23 mouse cellular contexts compared by ENCODE assay signal in the genomic region with DNA sequence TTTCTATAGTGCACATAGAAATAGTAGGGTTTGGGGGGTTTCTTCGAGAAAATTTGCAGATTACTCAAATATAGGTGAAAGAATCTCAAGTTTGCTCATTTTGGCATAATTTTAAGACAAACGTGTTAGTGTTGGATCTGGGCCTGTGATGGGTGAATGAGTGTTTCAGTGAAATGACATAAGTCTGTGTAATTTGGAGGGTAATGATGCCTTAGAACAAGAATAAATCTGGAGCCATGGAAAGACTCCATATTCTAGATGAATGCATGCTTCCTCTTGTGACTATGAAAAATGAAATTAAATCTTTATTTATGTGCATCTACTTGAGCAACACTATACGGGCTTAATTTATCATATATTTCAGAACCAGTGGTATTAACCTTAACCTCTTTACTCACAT. TPM values are rescaled to one million over a fixed set of nuclear protein-coding genes. Genes with fewer than 3 reads are reported as not detected.
A peak's percentile ranks its signal among the peaks of the same experiment; 100 is the strongest.
DNase-seq lines count a peak whose midpoint lies in the region; ATAC-seq and TF ChIP-seq lines count a peak whose summit lies in the region.
"Had no signal": no experiment of that assay in that cellular context is flagged by ENCODE, and none has a peak within 500 bp of the region (broad histone marks: within the 10 kb centered on the region; RNA-seq: fewer than 3 reads in every experiment).

No protein-coding gene starts in this region.

- no peaks in the 10 kb centered on the region for H3K9me3 ChIP-seq in forebrain, embryonic 16.5 days (ENCODE audit: control insufficient read depth, low read length)
- H3K9me3 ChIP-seq in forebrain, embryonic 12.5 days: no peaks in the 10 kb centered on the region
- H3K9me3 ChIP-seq: heart, embryonic 10.5 days; hindbrain, embryonic 12.5 days; hindbrain, embryonic 15.5 days had no signal

- peaks cover 22% of the 10 kb centered on the region; the same call in 1 of the 2 replicates for H3K79me2 ChIP-seq in liver, adult 2 months (ENCODE audit: control insufficient read depth, insufficient read depth, low read length)

- peaks cover 11% of the 10 kb centered on the region for H3K4me1 ChIP-seq in forebrain, embryonic 16.5 days (replicated peaks; ENCODE audit: control insufficient read depth, insufficient read depth, low read length)
- peaks cover 6% of the 10 kb centered on the region; the same call in 1 of the 2 replicates for H3K4me1 ChIP-seq in forebrain, embryonic 12.5 days
- H3K4me1 ChIP-seq in liver, adult 2 months (ENCODE audit: control insufficient read depth, insufficient read depth, low read length): peaks cover 44% of the 10 kb centered on the region
- peaks cover 24% of the 10 kb centered on the region for H3K4me1 ChIP-seq in brown adipose tissue, adult 24 weeks (ENCODE audit: control insufficient read depth, insufficient read depth, insufficient read length, low read length)
- H3K4me1 ChIP-seq: hindbrain, embryonic 12.5 days had no signal

- no peak overlapping the region for H3K9ac ChIP-seq in forebrain, embryonic 16.5 days (replicated peaks; ENCODE audit: low read depth, low read length)
- H3K9ac ChIP-seq in forebrain, embryonic 12.5 days: no peak overlapping the region
- H3K9ac ChIP-seq in liver, adult 2 months (ENCODE audit: low read depth, low read length): no peak overlapping the region
- H3K9ac ChIP-seq: hindbrain, embryonic 12.5 days; hindbrain, embryonic 15.5 days had no signal

- TF ChIP-seq POLR2A in liver, adult 2 months (IDR thresholded peaks at IDR 0.05; ENCODE audit: extremely low read depth, insufficient read depth, low read length): no peak
- no peak for TF ChIP-seq POLR2A in brain, embryonic 14.5 days (IDR thresholded peaks at IDR 0.05; ENCODE audit: borderline replicate concordance, extremely low read depth, insufficient read depth, insufficient read length, poor library complexity, severe bottlenecking)

- WGBS in forebrain, embryonic 16.5 days: 64% methylated on average over 3 of the region's 3 CpGs
- 84% methylated on average over 3 of the region's 3 CpGs for WGBS in forebrain, embryonic 12.5 days
- 64% methylated on average over 3 of the region's 3 CpGs for WGBS in liver, adult 2 months

- no peak for TF ChIP-seq CTCF in liver, adult 2 months (IDR thresholded peaks at IDR 0.05; ENCODE audit: low read depth, low read length)
- no peak for TF ChIP-seq CTCF in brain, embryonic 14.5 days (IDR thresholded peaks at IDR 0.05; ENCODE audit: borderline replicate concordance, extremely low read depth, insufficient read depth, insufficient read length)

- H3K36me3 ChIP-seq in forebrain, embryonic 16.5 days (ENCODE audit: control insufficient read depth, insufficient read depth): no peaks in the 10 kb centered on the region
- 0 out of 2 replicates have a peak, but pooled peaks cover 3% of the 10 kb centered on the region for H3K36me3 ChIP-seq in forebrain, embryonic 12.5 days (replicated peaks)
- peaks cover under 1% of the 10 kb centered on the region; the same call in 1 of the 2 replicates for H3K36me3 ChIP-seq in liver, adult 2 months (ENCODE audit: control insufficient read depth, insufficient read depth, low read length)
- H3K36me3 ChIP-seq: heart, embryonic 10.5 days; hindbrain, embryonic 12.5 days; hindbrain, embryonic 15.5 days had no signal

- ATAC-seq in forebrain, embryonic 16.5 days: peak; percentile 51; the same call in 1 of the 2 replicates
- no peak for ATAC-seq in forebrain, embryonic 12.5 days (ENCODE audit: low FRiP score)
- ATAC-seq: CD4-positive, CD25-positive, alpha-beta regulatory T cell, adult 4 months; intestine, postnatal 0 days had no signal

- DNase-seq in liver, adult 2 months (ENCODE audit: extremely low read depth, low read depth, low spot score): no peak
- no peak for DNase-seq in liver
- peak; percentile 41 for DNase-seq in brain, embryonic 14.5 days (ENCODE audit: low read depth)
- DNase-seq: adrenal gland, adult 2 months; adrenal gland, postnatal 14 days; cerebellum, adult 18-20 months; cerebellum, adult 9-10 months; cerebellum, postnatal 14 days; gastrocnemius, postnatal 25 days; heart, adult 2 months had no signal

- no peak overlapping the region for H3K4me3 ChIP-seq in forebrain, embryonic 16.5 days (replicated peaks; ENCODE audit: low read length)
- no peak overlapping the region for H3K4me3 ChIP-seq in forebrain, embryonic 12.5 days (replicated peaks)
- H3K4me3 ChIP-seq in liver, adult 2 months (ENCODE audit: insufficient read depth, low read depth, low read length): no peak overlapping the region
- no peak overlapping the region for H3K4me3 ChIP-seq in brown adipose tissue, adult 24 weeks (ENCODE audit: insufficient read depth, low read depth, low read length)
- H3K4me3 ChIP-seq: heart, adult 2 months; heart, embryonic 10.5 days; hindbrain, embryonic 12.5 days; hindbrain, embryonic 15.5 days had no signal

- no peak overlapping the region for H3K4me2 ChIP-seq in forebrain, embryonic 16.5 days (ENCODE audit: low read length)
- H3K4me2 ChIP-seq in forebrain, embryonic 12.5 days: no peak overlapping the region
- H3K4me2 ChIP-seq: hindbrain, embryonic 12.5 days; hindbrain, embryonic 15.5 days had no signal

- H3K27ac ChIP-seq in forebrain, embryonic 16.5 days (ENCODE audit: low read length): no peak overlapping the region
- H3K27ac ChIP-seq in forebrain, embryonic 12.5 days: no peak overlapping the region
- H3K27ac ChIP-seq in liver, adult 2 months (replicated peaks; ENCODE audit: insufficient read depth, low read depth, low read length): peak overlapping the region; percentile 88
- H3K27ac ChIP-seq in brown adipose tissue, adult 24 weeks (replicated peaks; ENCODE audit: low read depth, low read length): peak overlapping the region; percentile 76
- H3K27ac ChIP-seq: heart, embryonic 10.5 days; hindbrain, embryonic 12.5 days; hindbrain, embryonic 15.5 days had no signal

- no peaks in the 10 kb centered on the region for H3K27me3 ChIP-seq in forebrain, embryonic 16.5 days (replicated peaks; ENCODE audit: control insufficient read depth, insufficient read depth, low read length)
- H3K27me3 ChIP-seq in forebrain, embryonic 12.5 days: no peaks in the 10 kb centered on the region
- no peaks in the 10 kb centered on the region for H3K27me3 ChIP-seq in liver, adult 2 months (ENCODE audit: control insufficient read depth, insufficient read depth, low read length)
- H3K27me3 ChIP-seq: hindbrain, embryonic 12.5 days; hindbrain, embryonic 15.5 days had no signal

RNA-seq across cellular contexts. Expression of gene E130114P18Rik, which starts 38.9 kb away (rescaled TPM):
- 31.0 and 34.5 TPM in 2 replicates for polyA plus RNA-seq in forebrain, embryonic 16.5 days (2015; fragmentation: Nextera tagmentation; extraction: Ambion mirVana)
- polyA plus RNA-seq in forebrain, embryonic 12.5 days (2016; fragmentation: Nextera tagmentation; extraction: Ambion mirVana): 50.8 and 52.3 TPM in 2 replicates
- not detected in 2 replicates for total RNA-seq in liver, adult 2 months (2014; rRNA removed)
- not detected in 2 replicates for polyA plus RNA-seq in liver, adult 2 months (2012; rRNA removed)
- 19.7 and 31.1 TPM in 2 replicates for polyA plus RNA-seq in brain, embryonic 14.5 days (2012; rRNA removed)
- polyA plus RNA-seq in brown adipose tissue, adult 24 weeks (2012; ENCODE audit: insufficient read depth, insufficient read length, missing spikeins): not detected in 2 replicates
- total RNA-seq: adrenal gland, adult 2 months; adrenal gland, postnatal 14 days; gastrocnemius, adult 8-10 months; heart, adult 2 months; heart, postnatal 25 days; hematopoietic stem cell, adult 5-6 weeks; MEL had no signal
- polyA plus RNA-seq: C2C12; CD4-positive, CD25-positive, alpha-beta regulatory T cell, adult 4 months; heart, adult 2 months had no signal

RNA-seq across cellular contexts. Expression of gene Nfia, which starts 44.2 kb away (rescaled TPM):
- 88.3 and 97.1 TPM in 2 replicates for polyA plus RNA-seq in forebrain, embryonic 16.5 days (2015; fragmentation: Nextera tagmentation; extraction: Ambion mirVana)
- 62.1 and 67.2 TPM in 2 replicates for polyA plus RNA-seq in forebrain, embryonic 12.5 days (2016; fragmentation: Nextera tagmentation; extraction: Ambion mirVana)
- total RNA-seq in liver, adult 2 months (2014; rRNA removed): 12.5 and 20.0 TPM in 2 replicates
- polyA plus RNA-seq in liver, adult 2 months (2012; rRNA removed): 31.7 and 32.2 TPM in 2 replicates
- polyA plus RNA-seq in brain, embryonic 14.5 days (2012; rRNA removed): 54.5 and 56.0 TPM in 2 replicates
- 43.3 and 74.8 TPM in 2 replicates for polyA plus RNA-seq in brown adipose tissue, adult 24 weeks (2012; ENCODE audit: insufficient read depth, insufficient read length, missing spikeins)

Comparison
In these comparisons a context has a peak if more than half of its experiments do, and no peak if none do; other contexts are left out.
1. H3K27ac ChIP-seq: peak in liver, adult 2 months (single experiment) and brown adipose tissue, adult 24 weeks (single experiment); none in forebrain, embryonic 16.5 days (single experiment) and forebrain, embryonic 12.5 days (single experiment).